Mouse (Mus musculus) hematopoietic stem cell, adult 5-6 weeks (primary cell): ENCODE data around the gene Ggact. TPM values are rescaled to one million over a fixed set of nuclear protein-coding genes. Genes with fewer than 3 reads are reported as not detected.
A peak's percentile ranks its signal among the peaks of the same experiment; 100 is the strongest.

Experiments
- ATAC-seq, 2 experiments: fragments of 125-278 bp in 1 of 2; replicated peaks in 1 of 2; 2 replicates each; pipeline ENCODE4 v1.8.0; 2016 to 2017; ENCODE audit warnings: inconsistent platforms in 2 of 2, mild to moderate bottlenecking in 2 of 2, moderate number of reproducible peaks in 2 of 2, low read depth in 1 of 2, moderate TSS enrichment in 1 of 2; ENCODE audit not compliant: low FRiP score in 2 of 2, poor library complexity in 2 of 2, severe bottlenecking in 2 of 2, insufficient read depth in 1 of 2, low TSS enrichment in 1 of 2
- total RNA-seq: library from RNA; stranded (forward); fragments of 172-1452, 232-1000 nt; gene quantifications from 2 replicates; pipeline ENCODE4 v1.2.3, GENCODE M21; 2017

The Ggact gene
- total RNA-seq: 15.6 and 23.7 TPM in 2 replicates

- no peak for ATAC-seq
Measured at GRCm38 (mm10) chr14:122913657-122914056, at the start of gene Ggact. Gene Ggact (minus strand): TSS chr14:122913757.

DNA sequence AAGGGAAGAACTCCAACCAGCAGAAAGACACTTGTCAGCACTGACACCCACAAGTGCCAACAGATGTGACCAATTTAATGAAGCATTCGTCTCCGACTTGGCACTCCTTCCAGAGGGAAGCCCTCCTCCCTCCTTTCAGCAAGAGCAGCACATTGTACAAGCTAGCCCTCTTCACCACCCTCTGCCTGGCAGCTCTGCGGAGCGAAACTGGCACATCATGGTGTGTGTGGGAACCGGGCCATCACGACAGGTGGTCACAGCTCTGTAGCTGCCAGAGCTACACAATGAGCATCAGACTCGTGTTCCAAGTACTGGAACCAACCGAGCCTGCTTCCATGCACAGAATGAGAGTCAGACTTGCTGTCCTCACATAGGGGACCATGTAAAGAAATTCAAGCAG is 44.4 kb upstream of the Ggact start:
- no peak for ATAC-seq

DNA sequence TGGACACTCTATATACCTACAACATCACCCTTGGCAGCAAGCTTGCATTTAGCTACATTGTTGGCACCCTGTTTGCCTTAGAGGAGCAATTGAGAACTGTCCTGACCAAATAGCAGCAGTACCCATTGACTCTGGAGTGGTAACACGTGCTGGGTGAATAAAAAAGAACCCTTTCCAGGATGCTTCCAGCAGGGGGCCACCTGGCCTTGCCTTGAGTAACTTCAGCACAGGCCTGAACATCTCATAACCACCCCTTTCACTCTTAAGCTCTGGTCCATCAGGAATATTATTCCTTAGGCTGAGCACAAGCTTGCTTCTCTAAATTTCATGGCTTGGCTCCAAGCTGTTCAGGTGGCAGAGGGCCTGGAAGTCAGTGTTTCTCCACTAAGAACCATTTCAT is 39.8 kb upstream of the Ggact start:
- peak; percentile 71 to 78; a peak in 3 of 4 replicates for ATAC-seq

DNA sequence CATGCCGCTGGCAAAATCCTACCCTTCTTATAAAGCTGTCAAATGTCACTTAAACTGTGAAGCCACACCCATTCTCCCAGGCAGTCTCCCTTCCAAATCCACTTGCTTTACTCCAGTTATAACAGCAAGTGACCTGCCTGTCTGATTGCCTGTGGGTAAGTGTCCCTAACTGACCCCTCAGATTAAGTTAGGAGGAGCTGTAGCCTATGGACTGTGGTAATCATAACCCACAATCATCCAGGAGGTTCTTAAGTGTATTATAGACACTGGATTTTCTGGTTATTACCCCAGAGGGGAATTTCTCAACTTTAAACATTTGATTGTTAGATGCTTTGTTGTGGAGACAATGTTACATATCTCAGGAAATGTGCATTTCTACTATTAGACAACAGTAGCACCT is 39.0 kb upstream of the Ggact start:
- no peak for ATAC-seq

GRCm38 (mm10) chr14:122951676-122952445 is 38.3 kb upstream of the Ggact start:
- ATAC-seq: peak; percentile 86 to 88

GRCm38 (mm10) chr14:122950915-122951314 is 37.4 kb upstream of the Ggact start:
- no peak for ATAC-seq

- no peak for ATAC-seq
Measured at GRCm38 (mm10) chr14:122943475-122943853, 29.9 kb upstream of the Ggact start.

GRCm38 (mm10) chr14:122942757-122943474 is 29.4 kb upstream of the Ggact start:
- ATAC-seq: no peak

- no peak for ATAC-seq
Measured at GRCm38 (mm10) chr14:122936460-122936859, 22.9 kb upstream of the Ggact start.

DNA sequence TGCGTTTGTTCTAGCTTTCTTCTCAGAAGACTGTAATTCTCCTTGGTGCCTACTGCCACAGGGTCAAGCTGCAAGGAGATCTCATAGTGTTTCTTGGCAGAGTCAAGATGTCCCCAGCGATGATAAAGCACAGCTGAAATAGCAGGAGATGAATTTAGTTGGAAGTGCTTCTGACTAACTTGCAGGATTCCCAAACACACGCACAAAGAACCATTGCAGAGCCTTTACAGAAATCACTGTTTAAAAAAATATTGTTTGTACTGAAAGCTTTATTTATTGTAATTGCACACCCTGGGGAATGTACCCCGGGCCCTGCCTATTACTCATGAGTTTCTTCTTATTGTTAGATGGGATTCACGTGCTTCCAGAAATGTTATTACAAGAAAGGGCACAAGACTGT is 6.5 kb upstream of the Ggact start:
- ATAC-seq: no peak

DNA sequence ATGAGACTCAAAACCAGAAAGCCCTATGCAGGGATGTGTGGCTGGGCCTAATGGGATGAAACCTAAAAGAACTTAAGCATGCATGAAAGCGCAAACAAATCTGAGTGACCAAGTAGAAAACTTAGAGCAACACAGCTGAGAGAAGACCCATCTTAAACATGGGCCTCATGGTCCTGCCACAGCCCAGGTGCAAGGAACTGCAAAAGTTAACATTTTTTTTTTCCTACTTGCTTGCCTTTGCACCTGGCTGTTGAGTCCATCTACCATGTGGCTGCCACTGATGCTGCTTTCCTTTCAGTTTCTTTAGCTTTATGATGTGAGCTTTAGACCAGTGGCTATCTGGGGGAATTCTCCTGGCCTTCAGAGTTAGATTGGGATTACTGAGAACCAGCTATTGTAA is 4.1 kb upstream of the Ggact start:
- no peak for ATAC-seq

DNA sequence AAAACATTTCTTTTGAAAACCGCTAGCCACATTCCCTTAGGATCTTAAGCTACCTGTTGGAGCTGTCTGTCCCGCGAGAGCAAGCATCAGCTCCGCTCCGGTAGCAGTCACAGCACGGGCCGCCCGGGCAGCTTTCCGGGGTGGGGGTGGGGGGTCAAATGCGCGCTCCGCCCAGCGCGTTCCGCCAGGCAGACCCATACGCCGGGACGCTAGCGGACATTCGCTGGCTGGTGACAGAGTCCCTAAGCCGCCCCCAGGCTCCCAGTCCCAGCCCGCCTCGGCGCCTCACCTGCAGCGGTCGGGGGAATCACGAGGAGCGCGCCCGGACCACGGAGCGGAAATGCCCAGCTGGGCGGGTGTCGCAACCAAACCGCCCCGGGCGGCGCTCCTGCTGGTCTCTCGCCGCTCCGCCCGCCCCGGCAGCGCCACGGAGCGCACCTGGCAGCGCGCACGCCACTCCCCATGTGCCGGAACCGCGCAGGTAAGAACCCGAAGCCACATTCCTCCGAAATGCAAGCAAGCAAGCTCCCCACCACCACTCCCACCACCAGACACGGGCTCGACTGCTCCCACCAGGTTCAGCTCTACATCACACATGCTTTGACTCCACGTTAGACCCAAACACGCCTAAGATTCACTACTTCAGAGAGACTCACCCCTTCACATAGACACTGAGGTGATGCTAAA is 602 bp downstream of the Ggact start:
- peak; percentile 72 to 76 for ATAC-seq

DNA sequence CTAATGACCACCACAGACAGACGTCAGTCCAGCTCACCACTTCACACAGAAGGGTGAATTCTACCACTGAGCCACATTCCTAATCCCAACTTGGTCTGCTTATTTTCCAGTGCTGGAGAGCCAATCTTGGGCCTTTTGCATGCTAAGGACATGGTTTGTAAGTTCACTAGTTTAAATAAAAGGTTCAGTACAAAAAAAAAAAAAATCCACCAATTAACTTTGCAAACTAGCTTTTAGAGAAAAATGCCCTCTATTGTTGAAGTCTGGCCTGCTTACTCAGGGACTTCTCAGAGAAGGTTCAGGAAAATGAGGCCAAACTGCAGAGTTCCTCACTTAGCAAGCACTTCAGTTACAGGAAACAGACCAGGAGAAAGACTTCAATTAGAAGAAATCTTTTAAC is 1.4 kb downstream of the Ggact start:
- ATAC-seq: no peak

GRCm38 (mm10) chr14:122911265-122911664 is 2.3 kb downstream of the Ggact start:
- no peak for ATAC-seq

DNA sequence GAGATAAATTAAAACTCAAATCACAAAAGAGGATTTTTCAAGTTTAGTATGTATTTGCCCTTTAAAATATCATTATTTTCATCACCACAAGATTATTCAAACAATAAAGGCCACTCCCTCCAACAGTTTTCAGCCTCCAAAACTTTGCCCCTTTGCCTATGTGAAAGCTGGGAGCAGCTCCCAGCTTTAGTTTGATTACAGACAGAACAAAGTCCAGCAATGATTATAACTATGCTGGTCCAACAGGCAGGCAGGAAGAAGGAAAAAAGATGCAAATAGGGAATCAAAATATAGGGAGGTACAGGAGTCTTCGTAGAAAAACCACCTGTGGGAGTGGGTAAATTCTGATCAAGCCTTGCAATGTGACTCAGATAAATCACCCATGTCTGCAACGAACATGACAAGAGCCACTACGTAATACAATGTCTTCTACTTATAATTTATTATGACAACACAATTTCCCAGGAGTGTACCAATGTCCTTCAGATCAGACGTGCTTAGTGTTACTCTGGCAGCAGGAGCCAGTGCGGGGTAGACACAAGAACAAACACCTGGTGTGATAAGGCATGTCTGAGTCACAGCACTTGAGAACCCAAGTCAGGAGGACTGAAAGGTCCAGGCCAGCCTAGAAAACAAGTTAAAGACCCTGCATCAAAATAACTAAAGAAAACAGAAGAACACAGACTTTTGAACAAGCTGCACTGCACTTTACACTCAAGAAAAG is 4.0 kb downstream of the Ggact start:
- no peak for ATAC-seq

- no peak for ATAC-seq
Measured at GRCm38 (mm10) chr14:122908075-122908474, 5.5 kb downstream of the Ggact start.

GRCm38 (mm10) chr14:122905007-122905406 is 8.6 kb downstream of the Ggact start:
- no peak for ATAC-seq

GRCm38 (mm10) chr14:122903923-122904351 is 9.6 kb downstream of the Ggact start:
- no peak for ATAC-seq
